Mouse (Mus musculus) cortical plate, adult 2 months (tissue): ENCODE results near the gene Pcsk1.

Source experiments
- CTCF ChIP-seq: fragments of 200-500 bp; IDR thresholded peaks from 2 replicates; pipeline ENCODE4 v1.5.1; 2011; ENCODE audit warnings: mild to moderate bottlenecking, control low read depth, low read length; ENCODE audit not compliant: insufficient read depth; ENCODE audit errors: extremely low read depth
- POLR2A ChIP-seq: fragments of 200-500 bp; IDR thresholded peaks from 2 replicates; pipeline ENCODE4 v1.6.1; 2011; ENCODE audit warnings: mild to moderate bottlenecking, low read length, control low read depth; ENCODE audit not compliant: insufficient read depth; ENCODE audit errors: extremely low read depth

DNA sequence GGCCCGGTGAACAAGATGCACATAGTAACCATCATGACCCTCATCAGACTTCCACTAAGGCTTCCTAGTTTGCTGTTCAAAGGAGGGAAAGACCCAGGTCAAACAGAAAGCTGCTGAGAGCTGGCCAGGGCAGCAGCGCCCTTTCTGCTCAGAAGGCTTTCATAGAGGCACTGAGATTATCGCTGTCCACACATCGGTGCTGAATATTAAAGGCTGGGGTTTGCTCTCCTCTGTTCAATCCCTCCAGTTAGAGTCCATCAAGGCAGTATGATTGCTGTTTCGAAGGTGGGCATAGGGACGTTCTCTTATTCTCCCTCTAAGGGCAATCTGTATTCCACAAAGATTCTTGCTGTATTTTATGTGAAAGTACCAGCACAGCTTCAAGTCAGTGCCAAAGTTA lies 1.0 kb upstream of the Pcsk1 start:
- no peak for TF ChIP-seq POLR2A
- TF ChIP-seq CTCF: no peak
